Mouse (Mus musculus): Measurements from ENCODE around the gene Il4ra.

The Il4ra gene

GRCm38 (mm10) chr7:125549916-125550315, 2.0 kb upstream of the Il4ra start:
- DNase-seq (ENCODE audit: extremely low spot score): no peak

DNA sequence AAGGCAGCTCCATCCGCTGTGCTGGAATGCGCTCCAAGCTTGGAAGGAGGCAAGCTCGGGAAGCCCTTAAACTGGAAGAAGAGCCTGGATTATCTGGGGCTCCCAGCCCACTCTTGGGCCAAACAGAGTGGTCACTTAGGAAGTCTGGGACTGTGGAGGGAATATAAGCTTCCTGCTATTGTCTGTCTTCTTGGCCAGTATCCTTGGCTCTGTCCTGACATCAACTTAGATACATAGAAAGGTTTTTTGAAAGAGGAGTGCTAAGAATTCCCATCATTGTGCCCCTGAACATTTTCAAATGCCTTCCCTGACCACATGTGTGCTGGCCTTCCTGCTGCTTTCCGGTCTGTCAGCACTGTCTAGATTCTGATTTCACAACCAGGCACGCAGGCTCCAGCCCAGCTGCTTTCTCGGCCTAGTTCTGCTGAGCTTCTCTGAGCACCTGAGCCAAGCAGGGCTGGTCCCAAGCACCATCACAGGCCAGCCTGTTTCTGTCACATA, 989 bp upstream of the Il4ra start:
- no peak for DNase-seq (ENCODE audit: extremely low spot score)

GRCm38 (mm10) chr7:125552851-125553555, 1.1 kb downstream of the Il4ra start:
- DNase-seq (ENCODE audit: extremely low spot score): no peak

- no peak for DNase-seq (ENCODE audit: extremely low spot score)
These were observed 1.9 kb downstream of the Il4ra start for GRCm38 (mm10) chr7:125553653-125554428.

- no peak for DNase-seq (ENCODE audit: extremely low spot score)
These were observed 2.7 kb downstream of the Il4ra start for GRCm38 (mm10) chr7:125554456-125555114.

DNA sequence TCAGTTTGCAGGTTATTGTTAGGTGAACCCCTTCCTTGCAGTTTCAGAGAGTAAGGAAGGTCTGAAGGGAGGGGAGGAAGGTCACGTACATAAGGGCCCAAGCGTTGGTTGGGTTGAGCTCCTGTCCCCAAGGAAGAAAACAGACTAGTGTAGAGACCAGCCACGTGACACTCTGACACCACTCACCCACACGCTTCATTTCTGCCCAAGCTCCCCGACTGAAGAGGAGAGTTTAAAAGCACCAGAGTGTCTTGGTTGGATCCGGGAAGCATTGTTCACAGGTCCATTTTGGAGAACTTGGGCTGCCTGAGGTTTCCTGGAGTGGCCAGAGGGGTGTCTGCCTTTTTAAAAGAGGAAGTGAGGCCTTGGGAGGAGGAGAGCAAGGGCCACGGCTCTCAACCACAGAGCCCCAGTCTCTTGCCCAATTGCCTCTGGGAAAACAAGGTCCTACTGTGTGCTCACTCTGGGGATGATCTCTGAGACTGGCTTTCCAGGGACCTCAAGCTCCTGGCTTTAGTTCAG, 3.5 kb downstream of the Il4ra start:
- DNase-seq (ENCODE audit: extremely low spot score): no peak

GRCm38 (mm10) chr7:125556096-125556495, 4.2 kb downstream of the Il4ra start:
- no peak for DNase-seq (ENCODE audit: extremely low spot score)

DNA sequence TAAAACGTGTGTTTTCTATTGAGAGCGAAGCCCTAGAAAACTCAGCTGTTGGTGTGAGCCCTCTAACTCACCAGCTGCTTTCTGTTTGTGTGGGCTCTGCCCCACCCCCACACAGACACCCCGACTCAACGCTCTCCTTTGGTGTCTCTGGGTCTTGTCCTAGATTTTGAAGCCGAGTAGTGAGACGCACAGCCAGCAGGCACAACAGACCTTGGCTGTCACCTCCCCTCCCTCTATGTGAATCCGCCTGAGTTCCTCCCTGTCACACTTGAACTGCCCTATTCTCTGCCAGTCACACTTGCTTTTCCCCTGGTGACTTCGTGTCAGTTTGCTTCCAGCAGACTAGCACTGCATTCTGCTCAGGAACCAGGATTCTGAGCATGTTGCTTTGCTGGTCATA, 4.9 kb downstream of the Il4ra start:
- no peak for DNase-seq (ENCODE audit: extremely low spot score)

DNA sequence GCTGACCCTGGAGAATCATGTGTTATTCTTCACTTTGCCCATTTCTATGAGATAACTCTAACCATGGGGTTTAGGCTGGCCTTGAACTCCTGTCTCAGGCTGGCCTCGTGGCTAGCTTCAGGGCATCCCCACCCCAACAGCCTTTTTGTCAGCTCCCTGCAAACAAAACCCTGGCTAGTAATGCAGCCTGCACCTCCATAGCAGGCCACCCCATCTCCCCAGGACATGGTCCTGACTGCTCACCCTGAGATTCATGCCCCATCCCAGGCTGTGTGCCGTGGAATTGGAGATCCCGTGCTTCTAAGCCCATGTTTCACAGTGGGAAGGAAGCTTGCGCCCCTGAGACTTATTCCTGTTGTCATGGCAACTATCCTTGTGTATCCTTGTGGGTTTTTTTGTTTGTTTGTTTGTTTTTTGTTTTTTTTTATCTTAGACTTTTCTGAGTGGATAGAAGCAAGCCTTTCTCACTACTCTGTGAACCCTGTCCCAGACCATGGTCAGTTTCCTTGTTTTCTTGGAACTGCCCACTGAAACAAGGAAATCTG, 6.6 kb downstream of the Il4ra start:
- DNase-seq (ENCODE audit: extremely low spot score): no peak

DNA sequence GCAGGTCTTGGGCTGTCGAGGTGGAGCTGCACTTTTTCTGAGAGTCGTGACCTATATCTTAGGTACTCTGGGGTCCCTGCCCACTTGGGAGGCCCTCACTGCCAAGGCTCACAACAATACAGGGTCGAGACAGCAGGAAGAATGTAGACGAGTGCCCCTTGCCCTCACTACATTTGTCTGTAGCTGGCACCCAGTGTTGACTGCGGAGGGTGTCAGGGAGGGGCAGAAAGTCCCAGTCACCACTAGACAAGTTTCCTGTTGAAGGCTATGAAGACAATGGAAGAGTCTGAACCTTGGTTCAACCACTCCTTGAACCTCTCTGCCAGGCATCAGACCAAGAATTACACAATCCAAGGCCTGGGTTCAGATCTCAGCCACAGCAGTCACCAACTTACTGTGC, 7.1 kb downstream of the Il4ra start:
- no peak for DNase-seq (ENCODE audit: extremely low spot score)

DNA sequence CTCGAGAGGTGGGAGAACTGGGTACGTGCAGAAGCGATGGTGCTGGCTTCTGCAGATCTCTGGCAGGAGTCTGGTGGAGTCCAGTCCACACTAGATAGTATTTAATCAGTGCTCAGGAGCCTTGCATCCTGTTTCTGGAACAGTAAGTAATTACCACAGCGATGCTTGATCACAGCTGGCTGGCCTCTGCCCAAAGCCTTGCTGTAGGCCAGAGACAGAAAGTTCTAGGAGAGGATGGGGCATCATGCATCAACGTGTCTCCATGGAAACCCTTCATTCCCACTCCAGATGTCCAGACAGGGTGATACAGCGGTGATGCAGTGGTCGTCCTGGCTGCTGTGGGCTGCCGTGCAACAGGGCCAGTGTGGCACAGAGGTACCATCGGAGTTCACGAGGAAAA, 7.6 kb downstream of the Il4ra start:
- no peak for DNase-seq (ENCODE audit: extremely low spot score)

GRCm38 (mm10) chr7:125560146-125560785, 8.3 kb downstream of the Il4ra start:
- no peak for DNase-seq (ENCODE audit: extremely low spot score)

GRCm38 (mm10) chr7:125561085-125561690, 9.3 kb downstream of the Il4ra start:
- no peak for DNase-seq (ENCODE audit: extremely low spot score)

DNA sequence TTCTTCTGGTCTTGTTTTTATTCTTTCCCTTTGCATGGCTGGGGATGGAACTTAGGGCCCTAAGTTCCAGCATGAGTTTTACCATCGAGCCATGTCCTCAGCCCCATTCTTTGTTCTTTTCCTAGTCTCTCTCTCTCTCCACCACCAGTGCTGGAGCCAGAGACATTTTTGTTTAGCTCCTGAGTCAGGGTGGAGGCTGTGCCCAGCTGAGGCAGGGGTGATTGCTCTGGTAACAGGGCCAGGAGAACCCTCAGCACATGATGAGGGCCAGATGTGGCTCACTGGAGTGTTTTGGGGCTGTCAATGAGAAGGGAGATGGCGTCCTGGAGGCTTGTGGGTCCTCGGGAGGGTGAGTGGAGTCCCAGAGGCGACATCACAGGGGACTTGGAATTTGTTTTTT, 10.5 kb downstream of the Il4ra start:
- DNase-seq (ENCODE audit: extremely low spot score): no peak

- DNase-seq (ENCODE audit: extremely low spot score): no peak
These were observed 11.2 kb downstream of the Il4ra start for GRCm38 (mm10) chr7:125563093-125563492.

GRCm38 (mm10) chr7:125564316-125565024, 12.6 kb downstream of the Il4ra start:
- DNase-seq (ENCODE audit: extremely low spot score): no peak

DNA sequence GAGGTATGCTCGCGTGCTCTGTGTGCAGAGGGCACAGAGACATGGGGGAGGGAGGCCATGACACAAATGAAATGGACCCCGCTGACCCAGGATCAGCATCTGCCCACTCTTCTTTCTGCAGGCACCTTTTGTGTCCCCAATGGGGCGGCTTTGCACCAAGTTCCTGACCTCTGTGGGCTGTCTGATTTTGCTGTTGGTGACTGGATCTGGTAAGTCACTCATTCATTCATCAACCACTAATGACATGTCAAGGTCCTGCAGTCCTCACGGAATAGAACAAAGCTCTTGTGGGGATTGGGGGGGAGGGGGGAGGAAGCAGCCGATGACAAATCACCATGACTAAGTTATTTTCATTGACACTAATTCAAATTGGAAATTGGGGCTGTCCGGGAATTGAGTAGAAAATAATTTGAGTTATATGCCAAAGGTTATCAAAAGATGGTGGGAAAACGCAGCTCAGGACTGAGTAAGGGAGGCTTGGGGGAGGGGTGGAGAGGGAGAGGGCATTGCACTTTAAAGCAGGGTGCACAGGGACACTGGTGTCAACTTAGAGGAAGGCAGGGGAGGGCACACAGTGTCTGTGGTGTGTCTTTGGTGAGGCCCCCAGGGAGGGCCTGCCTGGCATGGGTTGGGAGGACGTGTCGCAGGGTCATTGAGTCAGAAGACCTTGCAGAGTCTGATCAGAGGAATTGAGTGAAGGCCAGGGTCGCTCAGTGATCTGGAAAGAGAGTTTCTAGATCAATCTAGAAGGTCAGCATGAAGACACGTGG, 13.8 kb downstream of the Il4ra start:
- DNase-seq (ENCODE audit: extremely low spot score): peak; percentile 35

GRCm38 (mm10) chr7:125566420-125566819, 14.5 kb downstream of the Il4ra start:
- no peak for DNase-seq (ENCODE audit: extremely low spot score)

DNA sequence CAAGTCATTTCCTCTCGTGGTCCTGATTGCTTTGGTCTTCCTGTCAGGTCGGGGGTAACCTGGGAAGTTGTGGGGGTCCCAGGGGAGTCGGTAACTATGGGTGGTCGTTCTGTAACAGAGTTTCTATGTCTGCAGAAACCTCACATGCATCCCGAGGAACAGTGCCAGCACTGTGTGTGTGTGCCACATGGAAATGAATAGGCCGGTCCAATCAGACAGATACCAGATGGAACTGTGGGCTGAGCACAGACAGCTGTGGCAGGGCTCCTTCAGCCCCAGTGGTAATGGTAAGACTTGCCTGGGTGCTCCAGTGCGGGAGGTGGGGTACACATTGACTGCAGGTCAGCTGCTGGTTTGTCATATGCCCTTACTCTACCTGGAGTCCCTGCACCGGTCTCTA, 17.0 kb downstream of the Il4ra start:
- no peak for DNase-seq (ENCODE audit: extremely low spot score)

GRCm38 (mm10) chr7:125571891-125572290, 20.0 kb downstream of the Il4ra start:
- DNase-seq (ENCODE audit: extremely low spot score): no peak

All from embryo, embryonic 9.5 days (tissue).